Mouse (Mus musculus): ENCODE data around the gene Megf11. TPM values are rescaled to one million over a fixed set of nuclear protein-coding genes. Genes with fewer than 3 reads are reported as not detected.
A peak's percentile ranks its signal among the peaks of the same experiment; 100 is the strongest.
"Not testable (repeated sequence)": the region's sequence is repeated elsewhere in the genome, so short reads cannot be mapped to it uniquely, and the experiment has no call there.

Megf11 gene
- polyA plus RNA-seq, 1 experiment from 2014 or later = 1.4 TPM

- Histone ChIP-seq H3K27ac (replicated peaks; ENCODE audit: low read depth, low read length) (no peak overlapping the region), H3K4me3 (ENCODE audit: low read depth, low read length) (no peak overlapping the region), H3K9me3 (ENCODE audit: control insufficient read depth, low read length) (no peaks in the 10 kb centered on the region), H3K36me3 (ENCODE audit: control insufficient read depth, insufficient read depth, low read length) (no peaks in the 10 kb centered on the region; the same call in 1 of the 2 replicates), H3K27me3 (ENCODE audit: control insufficient read depth, insufficient read depth, low read length) (no peaks in the 10 kb centered on the region), H3K4me2 (ENCODE audit: low read depth, severe bottlenecking) (no peak overlapping the region), H3K9ac (ENCODE audit: low read length) (no peak overlapping the region), H3K4me1 (ENCODE audit: control insufficient read depth, insufficient read depth, low read length) (no peaks in the 10 kb centered on the region)
- DNase-seq (ENCODE audit: low spot score) (no peak), ATAC-seq (ENCODE audit: insufficient number of reproducible peaks, low FRiP score, low TSS enrichment, low read depth) (no peak)
- 89% methylated on average over 5 of the region's 5 CpGs for WGBS
Observed at GRCm38 (mm10) chr9:64704073-64704840, 318.8 kb downstream of the Megf11 start.

DNA sequence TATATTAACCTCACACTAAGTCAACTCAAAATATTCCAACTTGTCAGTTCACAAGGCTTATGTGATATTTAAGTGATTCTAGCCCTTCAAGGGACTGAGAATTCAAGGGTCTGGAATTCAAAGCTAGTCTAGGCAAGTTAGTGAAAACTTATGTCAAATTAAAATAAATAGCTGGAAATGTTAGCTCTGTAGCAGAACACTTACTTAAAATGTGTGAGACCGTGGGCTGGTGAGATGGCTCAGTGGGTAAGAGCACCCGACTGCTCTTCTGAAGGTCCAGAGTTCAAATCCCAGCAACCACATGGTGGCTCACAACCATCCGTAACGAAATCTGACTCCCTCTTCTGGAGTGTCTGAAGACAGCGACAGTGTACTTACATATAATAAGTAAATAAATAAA, 324.9 kb downstream of the Megf11 start:
- not testable (repeated sequence) for DNase-seq (ENCODE audit: low spot score); H3K27ac ChIP-seq (replicated peaks; ENCODE audit: low read depth, low read length); H3K4me3 ChIP-seq (ENCODE audit: low read depth, low read length); H3K27me3 ChIP-seq (ENCODE audit: control insufficient read depth, insufficient read depth, low read length); H3K9me3 ChIP-seq (ENCODE audit: control insufficient read depth, low read length); ATAC-seq (ENCODE audit: insufficient number of reproducible peaks, low FRiP score, low TSS enrichment, low read depth); H3K9ac ChIP-seq (ENCODE audit: low read length); H3K4me1 ChIP-seq (ENCODE audit: control insufficient read depth, insufficient read depth, low read length); H3K4me2 ChIP-seq (ENCODE audit: low read depth, severe bottlenecking); H3K36me3 ChIP-seq (ENCODE audit: control insufficient read depth, insufficient read depth, low read length)
- 92% methylated on average over 3 of the region's 5 CpGs for WGBS

GRCm38 (mm10) chr9:64719526-64720163, 334.2 kb downstream of the Megf11 start:
- H3K4me3 ChIP-seq (ENCODE audit: low read depth, low read length) = no peak overlapping the region
- H3K4me1 ChIP-seq (ENCODE audit: control insufficient read depth, insufficient read depth, low read length) = no peaks in the 10 kb centered on the region
- ATAC-seq (ENCODE audit: insufficient number of reproducible peaks, low FRiP score, low TSS enrichment, low read depth) (no peak), DNase-seq (ENCODE audit: low spot score) (no peak)
- H3K9me3 ChIP-seq (ENCODE audit: control insufficient read depth, low read length) = no peaks in the 10 kb centered on the region
- no peak overlapping the region for H3K9ac ChIP-seq (ENCODE audit: low read length)
- no peaks in the 10 kb centered on the region; the same call in 1 of the 2 replicates for H3K36me3 ChIP-seq (ENCODE audit: control insufficient read depth, insufficient read depth, low read length)
- no peak overlapping the region for H3K4me2 ChIP-seq (ENCODE audit: low read depth, severe bottlenecking)
- 86% methylated on average over 5 of the region's 5 CpGs for WGBS
- H3K27me3 ChIP-seq (ENCODE audit: control insufficient read depth, insufficient read depth, low read length) = no peaks in the 10 kb centered on the region
- H3K27ac ChIP-seq (replicated peaks; ENCODE audit: low read depth, low read length) = no peak overlapping the region

- Histone ChIP-seq H3K9me3 (ENCODE audit: control insufficient read depth, low read length) (no peaks in the 10 kb centered on the region), H3K27me3 (ENCODE audit: control insufficient read depth, insufficient read depth, low read length) (no peaks in the 10 kb centered on the region), H3K4me2 (ENCODE audit: low read depth, severe bottlenecking) (no peak overlapping the region), H3K4me3 (ENCODE audit: low read depth, low read length) (no peak overlapping the region), H3K9ac (ENCODE audit: low read length) (no peak overlapping the region), H3K27ac (replicated peaks; ENCODE audit: low read depth, low read length) (no peak overlapping the region), H3K4me1 (ENCODE audit: control insufficient read depth, insufficient read depth, low read length) (no peaks in the 10 kb centered on the region), H3K36me3 (ENCODE audit: control insufficient read depth, insufficient read depth, low read length) (no peaks in the 10 kb centered on the region; the same call in 1 of the 2 replicates)
- ATAC-seq (ENCODE audit: insufficient number of reproducible peaks, low FRiP score, low TSS enrichment, low read depth) (no peak), DNase-seq (ENCODE audit: low spot score) (no peak)
- WGBS = 94% methylated on average over 5 of the region's 5 CpGs
Observed at GRCm38 (mm10) chr9:64726454-64726853, 341.0 kb downstream of the Megf11 start.

DNA sequence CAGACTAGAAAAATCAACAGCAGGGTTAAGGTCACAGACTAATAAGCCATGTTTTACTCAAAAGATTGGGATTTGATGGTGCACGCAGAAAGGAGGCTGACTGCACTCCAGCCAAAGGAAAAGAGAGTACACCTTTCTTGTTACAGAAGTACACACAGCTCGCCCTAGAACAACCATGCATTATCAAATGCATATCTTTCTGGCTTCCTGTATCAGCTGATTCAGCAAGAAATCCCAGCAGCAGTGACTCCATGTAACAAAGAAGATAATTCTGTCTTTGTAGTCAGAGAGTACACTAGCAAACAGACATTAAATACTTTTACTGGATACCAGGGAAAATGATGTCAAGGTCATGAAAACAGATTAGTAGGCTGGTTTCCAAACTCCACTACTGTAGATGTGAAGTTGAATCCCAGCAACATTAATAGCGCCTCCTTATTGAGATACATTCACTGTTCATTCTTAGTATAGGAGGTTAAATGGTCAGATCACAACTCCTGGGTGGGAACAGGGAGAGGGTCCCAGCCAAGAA, 345.7 kb downstream of the Megf11 start:
- WGBS = 92% methylated on average over 3 of the region's 3 CpGs

GRCm38 (mm10) chr9:64734166-64734565, 348.7 kb downstream of the Megf11 start:
- no peaks in the 10 kb centered on the region for H3K27me3 ChIP-seq (ENCODE audit: control insufficient read depth, insufficient read depth, low read length)
- H3K4me1 ChIP-seq (ENCODE audit: control insufficient read depth, insufficient read depth, low read length) = no peaks in the 10 kb centered on the region
- DNase-seq (ENCODE audit: low spot score) = no peak
- no peaks in the 10 kb centered on the region for H3K36me3 ChIP-seq (ENCODE audit: control insufficient read depth, insufficient read depth, low read length)
- whole genome bisulfite sequencing = 67% methylated on average over 6 of the region's 6 CpGs
- no peak overlapping the region for H3K27ac ChIP-seq (replicated peaks; ENCODE audit: low read depth, low read length)
- H3K4me2 ChIP-seq (ENCODE audit: low read depth, severe bottlenecking) = no peak overlapping the region
- no peak overlapping the region for H3K4me3 ChIP-seq (ENCODE audit: low read depth, low read length)
- no peak overlapping the region for H3K9ac ChIP-seq (ENCODE audit: low read length)
- no peaks in the 10 kb centered on the region for H3K9me3 ChIP-seq (ENCODE audit: control insufficient read depth, low read length)
- no peak for ATAC-seq (ENCODE audit: insufficient number of reproducible peaks, low FRiP score, low TSS enrichment, low read depth)

More for the DNA sequence above, 345.7 kb downstream of the Megf11 start:
- H3K27me3 ChIP-seq (ENCODE audit: control insufficient read depth, insufficient read depth, low read length) = no peaks in the 10 kb centered on the region
- no peak overlapping the region for H3K4me3 ChIP-seq (ENCODE audit: low read depth, low read length)
- DNase-seq (ENCODE audit: low spot score) (no peak), ATAC-seq (ENCODE audit: insufficient number of reproducible peaks, low FRiP score, low TSS enrichment, low read depth) (no peak)
- no peak overlapping the region for H3K4me2 ChIP-seq (ENCODE audit: low read depth, severe bottlenecking)
- no peaks in the 10 kb centered on the region for H3K36me3 ChIP-seq (ENCODE audit: control insufficient read depth, insufficient read depth, low read length)
- H3K9ac ChIP-seq (ENCODE audit: low read length) = no peak overlapping the region
- H3K4me1 ChIP-seq (ENCODE audit: control insufficient read depth, insufficient read depth, low read length) = no peaks in the 10 kb centered on the region
- no peak overlapping the region for H3K27ac ChIP-seq (replicated peaks; ENCODE audit: low read depth, low read length)
- H3K9me3 ChIP-seq (ENCODE audit: control insufficient read depth, low read length) = no peaks in the 10 kb centered on the region

DNA sequence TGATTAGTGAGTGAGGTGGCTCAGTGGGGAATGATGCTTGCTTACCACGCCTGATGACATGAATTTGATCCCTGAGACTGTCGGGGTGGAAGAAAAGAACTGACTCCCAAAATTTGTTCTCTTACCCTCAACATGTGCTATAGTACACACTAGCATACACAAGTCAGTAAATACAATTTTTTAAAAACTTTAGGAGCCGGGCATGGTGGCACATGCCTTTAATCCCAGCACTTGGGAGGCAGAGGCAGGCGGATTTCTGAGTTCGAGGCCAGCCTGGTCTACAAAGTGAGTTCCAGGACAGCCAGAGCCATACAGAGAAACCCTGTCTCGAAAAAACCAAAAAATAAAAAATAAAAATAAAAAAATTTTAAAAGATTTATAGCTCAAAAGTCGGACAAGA, 349.6 kb downstream of the Megf11 start:
- not testable (repeated sequence) for ATAC-seq (ENCODE audit: insufficient number of reproducible peaks, low FRiP score, low TSS enrichment, low read depth)

DNA sequence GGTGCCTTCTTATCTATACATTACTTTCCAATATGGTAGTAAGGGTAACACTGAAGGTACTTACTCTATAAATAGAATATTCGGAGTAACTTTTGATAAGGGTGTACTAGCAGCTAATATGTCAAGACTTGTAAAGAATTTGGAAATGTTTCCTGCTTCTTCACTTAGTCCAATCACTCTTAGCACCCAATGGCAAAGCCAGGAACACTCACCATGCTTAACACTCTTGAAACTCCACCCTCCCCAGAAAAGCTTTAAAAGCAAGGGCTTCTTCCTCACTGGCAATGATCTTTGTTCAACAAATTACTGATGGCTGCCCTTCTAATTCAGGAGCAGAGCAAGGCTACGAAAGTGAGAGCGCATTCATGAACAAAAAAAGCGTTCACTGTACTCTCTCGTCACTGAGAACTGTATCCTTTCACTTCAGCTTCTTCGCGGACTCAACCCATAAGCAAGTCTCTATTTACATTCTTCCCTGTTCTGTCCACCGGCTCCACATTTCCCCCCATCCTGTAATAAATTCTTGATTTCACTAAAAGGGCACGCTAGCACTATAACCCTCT, 350.7 kb downstream of the Megf11 start:
- no peak for ATAC-seq (ENCODE audit: insufficient number of reproducible peaks, low FRiP score, low TSS enrichment, low read depth)
- no peak for DNase-seq (ENCODE audit: low spot score)
- H3K9me3 ChIP-seq (ENCODE audit: control insufficient read depth, low read length) = no peaks in the 10 kb centered on the region
- no peaks in the 10 kb centered on the region for H3K27me3 ChIP-seq (ENCODE audit: control insufficient read depth, insufficient read depth, low read length)
- H3K4me3 ChIP-seq (ENCODE audit: low read depth, low read length) = peak overlapping the region; percentile 77
- no peaks in the 10 kb centered on the region for H3K4me1 ChIP-seq (ENCODE audit: control insufficient read depth, insufficient read depth, low read length)
- peak overlapping the region; percentile 73 for H3K4me2 ChIP-seq (ENCODE audit: low read depth, severe bottlenecking)
- 16% methylated on average over 9 of the region's 9 CpGs for whole genome bisulfite sequencing
- 0 out of 2 replicates have a peak overlapping the region, but pooled peaks have one; percentile 16 for H3K27ac ChIP-seq (replicated peaks; ENCODE audit: low read depth, low read length)
- peak overlapping the region; percentile 74; the same call in 1 of the 2 replicates for H3K9ac ChIP-seq (ENCODE audit: low read length)
- H3K36me3 ChIP-seq (ENCODE audit: control insufficient read depth, insufficient read depth, low read length) = no peaks in the 10 kb centered on the region

More for the DNA sequence above, 349.6 kb downstream of the Megf11 start:
- H3K27ac ChIP-seq (replicated peaks; ENCODE audit: low read depth, low read length); H3K9ac ChIP-seq (ENCODE audit: low read length); DNase-seq (ENCODE audit: low spot score); H3K36me3 ChIP-seq (ENCODE audit: control insufficient read depth, insufficient read depth, low read length); H3K4me2 ChIP-seq (ENCODE audit: low read depth, severe bottlenecking); H3K4me3 ChIP-seq (ENCODE audit: low read depth, low read length); H3K27me3 ChIP-seq (ENCODE audit: control insufficient read depth, insufficient read depth, low read length); H3K9me3 ChIP-seq (ENCODE audit: control insufficient read depth, low read length); H3K4me1 ChIP-seq (ENCODE audit: control insufficient read depth, insufficient read depth, low read length): not testable (repeated sequence)
- 88% methylated on average over 7 of the region's 7 CpGs for WGBS
